Mouse (Mus musculus) ES-Bruce4 (cell line): ENCODE results near the gene Mef2c.

Source experiments
- CTCF ChIP-seq: IDR thresholded peaks from one replicate; pipeline ENCODE4 v1.8.1; 2011; ENCODE audit warnings: low read depth, low read length
- EP300 ChIP-seq: IDR thresholded peaks from 2 replicates; pipeline ENCODE4 v1.6.1; 2011; ENCODE audit warnings: low read depth, low read length; ENCODE audit not compliant: insufficient read depth
- POLR2A ChIP-seq: IDR thresholded peaks from one replicate; pipeline ENCODE4 v1.8.1; 2011; ENCODE audit warnings: low read length; ENCODE audit not compliant: insufficient read depth

- no peak for TF ChIP-seq CTCF
- no peak for TF ChIP-seq EP300
- no peak for TF ChIP-seq POLR2A
These were observed 123.6 kb downstream of the Mef2c start for GRCm38 (mm10) chr13:83627429-83627828.
